Mouse (Mus musculus): Measurements from ENCODE around the gene Gpatch11.
"Not testable (repeated sequence)": the region's sequence is repeated elsewhere in the genome, so short reads cannot be mapped to it uniquely, and the experiment has no call there.

Gene Gpatch11

DNA sequence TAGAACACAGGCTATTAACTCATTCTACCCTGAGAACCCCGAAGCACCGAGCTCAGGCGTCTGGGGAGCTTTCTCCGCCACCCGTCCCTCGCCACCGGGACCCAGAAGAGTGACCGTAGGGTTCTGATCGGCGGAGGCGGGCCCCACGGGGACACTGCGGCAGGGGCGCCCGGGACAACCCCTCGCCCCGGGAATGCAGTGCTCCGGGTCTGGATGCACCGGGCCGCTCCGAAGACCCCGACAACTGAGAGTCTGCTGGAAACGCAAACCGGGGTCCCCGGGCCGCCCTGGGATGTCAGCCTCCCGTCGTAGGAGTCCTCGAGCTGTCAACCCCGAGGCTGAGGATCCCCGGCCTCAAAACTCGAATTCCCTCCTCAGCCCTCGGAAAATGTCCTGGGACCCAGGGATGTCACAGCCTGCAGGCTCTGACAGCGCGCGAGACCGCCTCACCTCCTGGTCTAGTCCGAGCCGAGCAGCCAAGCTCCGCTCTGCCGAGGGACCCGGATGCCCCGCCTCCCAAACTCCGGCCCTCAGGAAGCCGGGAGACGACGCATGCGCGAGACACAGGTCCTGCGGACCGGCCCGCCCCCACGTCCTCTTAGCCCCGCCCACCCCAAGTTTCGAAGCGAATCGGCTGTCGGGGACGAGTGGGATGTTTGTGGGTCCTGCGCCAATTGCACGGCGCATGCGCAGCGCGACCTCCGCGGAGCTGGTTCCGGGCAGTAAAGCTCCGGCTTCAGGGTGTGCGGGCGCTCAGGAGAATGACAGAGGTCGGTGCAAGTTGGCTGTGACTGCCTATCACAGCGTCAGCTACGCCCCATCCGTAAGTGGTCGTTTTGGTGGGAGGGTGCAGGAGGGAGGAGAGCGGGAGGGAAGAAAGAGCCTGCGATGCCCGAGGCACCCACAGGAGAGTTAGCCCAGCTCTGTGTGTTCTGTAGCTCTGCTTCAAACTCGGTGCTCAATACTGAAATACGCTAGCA lies at the start of gene Gpatch11, which contains the start of gene Heatr5b:
Gpatch11 (plus strand) TSS at position 712 of the 980 bp plus-strand sequence.
Heatr5b (minus strand) TSS at position 509 of the 980 bp plus-strand sequence.
- in situ Hi-C loops (cut with MboI, MseI) = no loop called here

DNA sequence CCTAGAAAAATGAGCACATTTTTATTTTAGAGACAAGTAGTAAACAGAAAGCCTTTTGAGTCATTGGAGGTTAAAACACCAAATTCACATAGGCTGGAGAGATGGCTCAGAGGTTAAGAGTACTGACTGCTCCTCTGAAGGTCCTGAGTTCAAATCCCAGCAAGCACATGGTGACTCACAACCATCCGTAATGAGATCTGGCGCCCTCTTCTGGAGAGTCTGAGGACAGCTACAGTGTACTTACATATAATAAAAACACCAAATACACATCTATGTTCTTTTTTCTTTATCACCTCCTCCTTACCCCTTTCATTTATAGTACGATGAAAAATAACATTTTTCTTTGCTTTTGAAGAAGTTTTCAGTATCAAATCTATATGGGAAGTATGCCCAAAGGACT lies 47.1 kb upstream of the Gpatch11 start:
- in situ Hi-C loops (cut with MboI, MseI) = not testable (repeated sequence)

DNA sequence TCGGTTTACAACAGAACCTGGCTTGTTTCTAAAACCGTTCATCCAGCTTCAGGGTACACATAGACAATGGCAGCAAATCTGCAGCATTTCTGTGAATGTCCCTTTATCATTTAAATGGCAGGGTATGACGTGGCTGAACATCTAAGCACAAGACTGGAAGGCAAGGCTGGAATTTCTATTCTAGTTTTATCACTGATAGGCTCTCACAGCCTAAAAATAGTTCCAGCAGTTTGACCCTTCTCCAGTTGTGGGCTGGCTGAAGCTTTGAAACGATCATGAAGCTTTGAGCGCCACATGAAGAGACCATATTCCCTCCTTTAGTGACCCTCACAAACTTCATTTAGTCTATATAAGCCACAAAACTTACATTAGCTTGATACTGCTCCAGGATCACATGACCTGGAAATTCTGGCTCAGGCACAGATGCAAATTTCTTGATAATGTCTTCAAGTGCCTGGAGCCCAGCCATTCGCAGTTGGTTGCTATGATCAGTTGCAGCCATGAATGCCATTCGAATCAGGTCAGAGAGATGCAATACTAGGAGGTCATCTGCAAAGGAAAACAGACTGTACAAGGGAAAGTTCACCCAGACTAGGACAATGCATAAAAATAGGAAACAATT lies 44.2 kb upstream of the Gpatch11 start:
- in situ Hi-C loops (cut with MboI, MseI) = no loop called here

DNA sequence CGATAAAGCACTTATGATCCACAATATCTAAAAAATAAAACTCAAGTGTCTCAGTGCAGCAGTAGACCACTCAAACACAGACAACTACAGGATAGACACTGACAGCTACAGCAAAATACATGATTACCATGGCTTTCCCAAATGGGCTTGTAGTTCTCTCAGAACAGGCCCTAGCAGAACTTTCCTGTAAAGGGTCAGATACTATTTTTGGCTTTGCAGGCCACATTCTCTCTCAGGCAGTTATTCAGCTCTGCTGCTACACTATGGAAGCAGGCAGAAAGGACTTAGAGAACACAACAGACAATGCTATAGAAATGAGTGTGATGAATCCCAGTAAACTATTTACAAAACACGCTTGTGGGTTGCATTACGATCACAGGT lies 43.7 kb upstream of the Gpatch11 start:
- in situ Hi-C loops (cut with MboI, MseI) = no loop called here

DNA sequence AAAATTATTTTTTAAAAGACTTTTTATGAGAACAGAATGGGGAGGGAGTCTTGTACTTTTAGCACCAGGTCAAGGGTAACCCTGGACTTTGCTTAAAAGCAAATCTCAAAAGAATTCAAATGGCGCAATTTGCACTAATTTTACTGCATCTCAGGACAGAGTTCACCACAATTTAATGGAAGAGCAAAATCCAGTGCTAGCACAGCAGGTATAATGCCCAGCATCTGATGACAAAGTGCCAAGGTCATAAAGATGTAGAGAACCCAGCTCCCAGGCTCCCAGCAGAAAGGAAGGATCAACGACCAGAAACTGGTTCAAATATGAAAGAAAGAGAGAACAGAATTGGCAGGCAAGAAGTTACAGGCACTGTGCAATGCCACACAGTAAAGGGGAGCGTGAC lies 43.2 kb upstream of the Gpatch11 start:
- in situ Hi-C loops (cut with MboI, MseI) = no loop called here

DNA sequence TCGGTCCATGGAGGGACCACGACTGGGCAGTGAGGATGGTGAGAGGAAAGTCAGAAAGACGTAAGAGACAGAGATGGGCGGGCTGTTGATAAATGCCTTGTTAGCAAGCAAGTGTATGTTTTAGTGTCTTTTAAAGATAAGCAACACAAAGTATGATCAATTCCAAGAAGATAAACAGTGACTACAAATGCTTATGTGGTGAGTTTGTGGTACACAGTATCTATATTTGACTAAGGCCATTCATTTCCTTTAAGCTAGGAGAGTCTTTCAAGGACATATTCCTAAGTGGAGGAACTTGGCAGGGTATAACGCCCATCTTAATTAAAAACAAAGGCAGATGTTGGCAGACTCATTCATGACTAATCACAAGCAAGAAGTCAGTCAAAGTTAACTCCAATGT lies 41.0 kb upstream of the Gpatch11 start:
- in situ Hi-C loops (cut with MboI, MseI) = no loop called here

DNA sequence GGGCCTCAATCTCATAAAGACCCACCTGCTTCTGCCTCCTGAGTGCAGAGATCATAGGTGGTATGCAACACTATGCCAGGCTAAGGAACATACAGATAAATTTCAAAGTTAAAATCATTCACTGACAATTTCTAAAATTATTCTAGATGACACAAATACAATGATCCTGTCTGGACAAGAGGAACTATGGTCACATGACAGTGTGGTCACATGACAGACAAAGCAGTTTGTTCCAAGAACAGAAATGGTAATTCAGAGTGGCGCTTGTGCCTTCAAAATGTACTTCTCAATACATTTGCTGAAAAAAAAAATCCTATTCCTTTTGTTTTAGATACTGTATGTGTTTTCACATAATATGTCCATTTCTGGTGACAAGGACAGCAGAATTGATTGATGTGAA lies 38.1 kb upstream of the Gpatch11 start:
- in situ Hi-C loops (cut with MboI, MseI) = no loop called here

DNA sequence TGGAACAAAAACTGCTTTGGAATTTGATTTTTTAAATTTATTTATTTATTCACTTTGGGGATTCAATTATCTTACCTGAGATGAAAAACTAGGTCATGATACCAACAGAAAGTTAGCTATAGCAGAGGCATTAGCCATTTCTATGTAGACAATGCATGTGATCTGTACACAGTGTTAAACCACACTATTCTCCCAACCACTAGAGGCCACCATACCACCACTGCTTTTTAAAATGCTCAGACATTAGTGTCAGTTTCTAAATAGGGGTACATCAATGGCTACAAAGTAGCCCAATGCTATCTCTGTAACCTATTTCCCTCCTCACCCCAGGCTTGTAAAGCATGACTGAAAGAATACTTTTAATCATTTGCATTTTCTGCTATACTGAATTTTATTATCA lies 26.3 kb upstream of the Gpatch11 start:
- in situ Hi-C loops (cut with MboI, MseI) = loop anchor here (5.0 kb wide), 2 partner anchors 48 to 778 kb away; no protein-coding TSS in a partner anchor

DNA sequence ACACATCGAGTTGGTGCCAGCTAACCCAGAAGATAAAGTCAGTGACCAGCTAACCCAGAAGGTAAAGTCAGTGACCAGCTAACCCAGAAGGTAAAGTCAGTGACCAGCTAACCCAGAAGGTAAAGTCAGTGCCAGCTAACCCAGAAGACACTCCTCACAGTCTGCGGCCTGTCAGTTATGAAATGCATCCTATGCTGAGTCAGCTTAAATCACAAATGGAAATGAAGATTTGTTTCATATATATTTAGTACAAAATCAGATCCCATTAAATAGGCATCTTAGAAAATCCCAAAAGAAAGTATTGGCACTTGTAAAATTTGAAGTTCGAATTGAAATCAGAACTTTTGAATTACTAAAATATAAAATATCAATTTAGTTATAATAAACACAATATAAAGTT lies 25.8 kb upstream of the Gpatch11 start:
- in situ Hi-C loops (cut with MboI, MseI) = loop anchor here (5.0 kb wide), 2 partner anchors 48 to 778 kb away; no protein-coding TSS in a partner anchor

DNA sequence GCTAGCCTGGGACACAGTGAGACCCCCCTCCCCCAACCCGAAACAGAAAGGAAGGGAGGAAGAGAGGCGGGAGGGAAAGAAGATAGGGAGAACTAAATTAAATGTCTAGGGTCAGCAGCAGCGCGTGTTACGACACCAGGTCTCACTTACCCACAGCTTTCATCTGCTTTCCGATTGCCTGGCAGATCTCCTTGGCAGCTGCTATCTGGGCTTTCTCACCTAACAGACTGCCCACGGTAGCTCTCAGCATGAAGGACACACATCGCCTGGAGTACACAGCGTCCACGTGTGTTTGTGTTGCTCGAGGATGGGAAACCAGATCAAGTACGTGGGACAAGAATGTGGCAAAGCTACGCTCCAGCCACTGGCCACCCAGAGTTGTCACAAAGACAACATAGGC lies 11.0 kb upstream of the Gpatch11 start:
- in situ Hi-C loops (cut with MboI, MseI) = no loop called here

DNA sequence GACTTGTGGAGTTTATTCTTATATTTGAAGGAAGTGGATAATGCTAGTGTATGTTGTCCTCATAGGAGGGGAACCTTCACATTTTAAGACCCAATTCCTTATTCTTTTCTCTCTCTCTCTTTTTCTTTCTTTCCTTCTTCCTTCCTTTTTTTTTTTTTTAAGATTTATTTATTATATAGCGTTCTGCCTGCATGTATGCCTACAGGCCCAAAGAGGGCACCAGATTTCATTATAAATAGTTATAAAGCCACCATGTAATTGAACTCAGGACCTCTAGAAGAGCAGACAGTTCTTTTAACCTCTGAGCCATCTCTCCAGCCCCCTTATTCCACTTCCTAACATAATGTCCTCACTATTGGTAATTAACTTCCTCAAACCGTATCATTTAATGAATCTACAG lies 689 bp downstream of the Gpatch11 start:
- in situ Hi-C loops (cut with MboI, MseI) = no loop called here

DNA sequence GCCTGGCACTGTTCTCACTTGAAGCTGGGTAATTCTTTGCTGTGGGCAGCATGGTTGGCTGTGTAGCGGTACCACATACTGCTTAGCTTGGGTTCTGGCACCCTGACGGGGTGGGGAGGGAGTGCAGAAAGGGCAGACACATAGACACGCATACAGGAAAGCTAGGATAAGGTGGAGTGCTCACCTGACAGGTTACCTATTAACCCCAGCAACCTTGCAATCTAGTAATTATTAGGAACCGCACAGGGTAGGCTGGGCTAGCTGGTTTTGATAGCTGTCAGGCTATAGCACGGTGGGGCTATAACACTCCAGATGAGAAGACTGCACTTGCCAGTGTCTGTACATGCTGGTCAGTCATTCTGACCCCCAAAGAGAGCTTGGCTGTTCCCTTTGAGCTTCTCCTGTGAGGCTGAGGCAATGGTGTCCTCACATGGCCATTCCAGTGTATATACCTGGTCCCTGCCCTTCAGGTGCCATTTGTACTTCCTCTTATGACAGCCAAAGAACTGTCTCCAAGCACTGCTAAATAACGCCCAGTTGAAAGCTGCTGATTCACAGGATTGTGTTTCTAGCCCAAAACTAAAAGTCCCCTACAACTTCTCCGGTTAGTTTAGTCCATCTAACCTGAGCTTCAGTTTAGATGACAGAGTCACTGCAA lies 7.0 kb downstream of the Gpatch11 start:
- in situ Hi-C loops (cut with MboI, MseI) = no loop called here

DNA sequence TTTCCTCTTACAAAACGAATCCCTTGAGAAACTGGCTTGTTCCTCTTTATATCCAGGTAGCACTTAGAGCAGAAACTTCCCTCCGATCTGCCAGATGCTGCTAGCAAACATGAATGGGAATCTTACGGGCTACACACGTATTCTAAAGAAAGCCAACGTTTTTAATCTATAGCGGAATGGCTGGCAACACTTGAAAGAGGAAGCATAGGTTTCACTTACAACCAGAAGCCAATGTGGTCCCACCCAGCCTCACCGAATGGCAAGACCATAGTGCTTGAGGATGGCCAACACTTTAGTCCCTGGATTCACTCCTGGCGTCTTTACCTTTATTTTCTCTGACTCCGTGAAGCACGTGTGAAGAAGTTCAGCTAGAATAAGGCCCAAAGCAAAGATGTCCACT lies 20.9 kb downstream of the Gpatch11 start:
- in situ Hi-C loops (cut with MboI, MseI) = loop anchor here (5.0 kb wide), 1 partner anchor 49 kb away; no protein-coding TSS in a partner anchor

DNA sequence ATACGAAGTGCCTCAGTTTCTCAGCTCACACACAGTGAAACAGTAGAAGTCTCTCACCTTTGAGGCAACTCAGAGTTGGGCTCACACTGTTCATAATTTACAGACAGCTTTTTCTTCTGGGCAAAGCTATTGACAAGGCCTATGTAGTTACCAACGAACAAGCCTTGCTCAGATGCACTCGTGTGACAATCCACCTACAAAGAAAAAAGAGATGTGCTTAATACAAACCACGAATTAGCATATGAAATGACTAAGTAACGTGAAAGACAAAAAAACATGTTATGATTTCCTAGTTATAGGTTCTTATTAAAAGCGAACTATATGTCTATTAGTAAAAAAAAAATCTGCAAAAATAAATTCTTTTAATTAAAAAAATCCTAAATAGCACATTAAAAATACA lies 38.5 kb downstream of the Gpatch11 start:
- in situ Hi-C loops (cut with MboI, MseI) = no loop called here

DNA sequence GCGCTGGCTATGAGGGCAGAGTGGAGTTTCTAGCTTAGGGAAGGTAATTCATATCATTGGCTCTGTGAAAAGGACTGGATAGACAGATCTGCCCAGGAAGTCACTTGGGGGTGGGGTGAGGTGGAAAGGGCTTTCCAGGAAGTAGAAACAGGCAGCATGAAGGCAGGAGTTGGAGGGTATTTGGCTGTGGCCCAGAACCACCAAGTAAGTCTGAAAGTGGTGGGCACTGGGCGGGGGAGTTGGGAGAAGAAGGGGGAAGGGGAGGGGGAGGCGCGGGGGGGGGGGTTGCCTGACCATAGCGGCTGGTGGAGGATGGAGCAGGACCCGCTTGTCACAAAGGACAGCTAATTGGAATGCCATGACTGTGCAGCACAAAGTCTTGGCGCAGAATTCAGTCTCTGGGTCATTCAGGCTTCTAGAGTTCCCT lies 46.5 kb downstream of the Gpatch11 start:
- in situ Hi-C loops (cut with MboI, MseI) = loop anchor here (5.0 kb wide), 1 partner anchor 35 kb away; the partner anchor contains the start of gene Cebpzos

DNA sequence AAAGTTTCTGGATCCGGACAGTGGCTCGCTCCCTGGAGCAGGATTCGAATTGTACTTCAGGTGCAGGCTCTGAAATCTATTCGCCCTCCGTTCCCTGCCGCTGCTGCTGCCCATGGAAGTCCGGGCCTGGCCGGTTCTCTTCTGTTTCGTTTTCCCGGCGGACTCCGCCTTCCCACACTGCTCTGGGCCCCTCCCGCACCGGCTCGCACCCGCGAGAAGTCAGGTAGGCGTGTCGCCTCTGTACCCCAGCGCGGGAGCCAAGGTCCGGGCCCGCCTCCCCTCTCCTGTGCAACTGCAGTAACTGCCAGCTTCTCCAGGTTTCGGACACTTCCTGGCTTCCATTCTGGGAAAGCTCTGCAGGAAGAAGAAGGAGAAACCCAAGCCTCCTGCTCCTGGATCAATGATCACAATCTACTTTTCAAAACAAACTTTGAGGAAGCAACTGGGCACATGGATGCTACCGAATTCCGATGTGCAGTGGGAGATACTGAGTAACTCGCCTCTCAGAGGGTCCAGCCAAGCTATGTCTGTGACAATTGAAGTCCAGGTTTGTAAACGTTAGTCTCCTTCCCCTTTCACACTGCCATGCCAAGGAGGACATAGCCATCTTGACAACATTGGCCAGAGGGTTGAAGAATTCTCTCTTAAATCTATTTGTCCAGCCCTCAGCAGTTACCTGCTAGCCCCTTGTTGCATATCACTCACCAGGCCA lies 47.2 kb downstream of the Gpatch11 start, which contains the start of gene Eif2ak2:
Eif2ak2 (minus strand) TSS at position 173 of the 712 bp plus-strand sequence.
- in situ Hi-C loops (cut with MboI, MseI) = loop anchor here (5.0 kb wide), 1 partner anchor 35 kb away; the partner anchor contains the start of gene Cebpzos

DNA sequence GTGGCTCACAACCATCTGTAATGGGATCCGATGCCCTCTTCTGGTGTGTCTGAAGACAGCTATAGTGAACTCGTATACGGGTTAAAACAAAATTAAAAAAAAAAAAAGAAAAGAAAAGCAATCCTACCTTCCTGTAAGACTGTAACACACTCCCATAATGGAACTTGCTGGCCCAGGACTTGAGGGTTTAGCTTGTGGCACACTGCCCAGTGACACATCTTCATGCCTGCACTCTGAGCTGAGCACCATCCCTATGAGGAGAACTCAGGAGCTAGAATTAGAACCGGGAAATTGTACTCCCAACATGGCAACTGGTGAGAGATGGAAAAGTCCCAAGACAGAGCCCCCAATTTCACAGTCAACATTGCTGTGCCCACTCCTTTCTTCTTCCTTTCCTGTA lies 47.9 kb downstream of the Gpatch11 start:
- in situ Hi-C loops (cut with MboI, MseI) = loop anchor here (5.0 kb wide), 1 partner anchor 34 kb away; the partner anchor contains the start of gene Cebpzos

DNA sequence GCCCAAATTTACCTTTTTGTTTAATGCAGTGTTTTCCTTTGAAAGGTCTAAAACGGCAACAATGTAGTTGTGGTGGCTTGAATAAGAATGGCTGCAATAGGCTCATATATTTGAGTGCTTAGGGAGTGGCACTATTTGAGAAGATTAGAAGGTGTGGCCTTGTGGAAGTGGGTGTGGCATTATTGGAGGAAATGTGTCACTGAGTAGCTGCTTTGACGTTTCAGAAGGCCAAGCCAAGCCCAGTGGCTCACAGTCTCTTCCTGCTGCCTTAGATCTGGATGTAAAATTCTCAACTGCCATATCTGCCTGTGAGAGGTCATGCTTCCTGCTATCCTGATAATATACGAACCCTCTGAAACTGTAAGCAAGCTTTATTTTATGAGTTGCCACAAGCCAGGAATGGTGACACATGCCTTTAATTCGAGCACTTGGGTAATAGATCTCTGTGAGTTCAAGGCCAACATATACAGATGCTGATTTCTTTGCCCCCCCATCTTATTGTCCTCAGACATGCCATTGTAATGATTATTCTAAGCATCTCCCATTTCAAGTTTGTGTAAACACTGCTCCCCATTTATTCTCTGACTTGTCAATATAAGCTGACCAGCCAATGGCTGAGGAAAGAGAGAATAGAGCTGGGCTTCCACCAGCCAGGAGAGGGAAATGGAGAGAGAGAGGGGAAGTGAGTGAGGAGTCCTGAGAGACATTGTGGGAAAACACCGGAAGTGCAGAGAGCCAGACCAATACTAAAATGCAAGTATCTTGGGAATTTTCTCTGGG lies 50.1 kb downstream of the Gpatch11 start:
- in situ Hi-C loops (cut with MboI, MseI) = no loop called here

DNA sequence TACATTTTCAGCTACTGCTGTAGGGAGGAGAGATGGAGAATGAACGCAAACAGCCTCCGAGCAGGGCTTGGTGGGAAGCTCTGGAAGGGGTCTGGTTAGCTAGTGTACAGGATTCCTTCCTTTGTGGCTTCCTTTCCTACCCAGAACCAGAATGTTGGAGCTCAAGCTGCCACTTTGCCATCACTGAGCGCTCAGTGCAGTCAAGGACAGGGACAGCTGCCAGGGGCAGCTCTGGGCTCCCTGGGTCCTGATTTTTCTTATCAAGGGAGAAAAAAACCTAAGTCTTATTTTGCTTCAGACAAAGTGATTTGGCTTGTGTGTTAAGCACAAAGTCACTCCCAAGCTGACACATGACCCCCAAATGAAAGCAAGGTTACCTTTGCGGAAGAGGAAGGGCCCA lies 53.2 kb downstream of the Gpatch11 start:
- in situ Hi-C loops (cut with MboI, MseI) = no loop called here

DNA sequence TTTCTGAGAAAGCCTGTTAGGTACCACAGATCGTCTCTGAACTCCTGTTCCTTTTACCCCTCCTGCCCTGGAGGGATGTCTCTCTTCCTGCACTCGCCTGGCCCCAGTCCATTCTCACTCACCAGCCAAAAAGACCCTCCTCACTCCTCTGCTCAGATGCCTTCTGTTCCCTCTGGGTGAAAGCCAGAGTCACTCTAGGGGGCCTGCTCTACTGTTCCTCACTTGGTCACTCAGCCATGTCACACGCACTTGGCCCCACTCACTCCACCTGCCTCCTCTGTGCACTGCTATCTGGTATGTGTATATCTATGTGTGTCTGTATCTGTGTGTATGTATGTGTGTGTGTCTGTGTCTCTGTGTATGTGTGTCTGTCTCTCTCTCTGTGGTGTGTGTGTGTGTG lies 53.8 kb downstream of the Gpatch11 start:
- in situ Hi-C loops (cut with MboI, MseI) = no loop called here
